Comparison of ENCODE assay signal across 13 mouse cellular contexts in genomic region chr3:66895731-66896130, GRCm38 (mm10).
"Had no signal": no experiment of that assay in that cellular context is flagged by ENCODE, and none has a peak within 500 bp of the region (broad histone marks: within the 10 kb centered on the region; RNA-seq: fewer than 3 reads in every experiment).

No protein-coding gene starts in this region.

- DNase-seq: gastrocnemius, postnatal 14 days; gastrocnemius, postnatal 36 days; heart, adult 18-20 months; heart, postnatal 10 days; heart, postnatal 4 days; kidney, adult 18-20 months; kidney, adult 8-10 months; kidney, postnatal 10 days; kidney, postnatal 25 days; kidney, postnatal 4 days; layer of hippocampus, adult 9-11 months; layer of hippocampus, postnatal 36 days; left cerebral cortex, postnatal 4 days had no signal
